Mouse (Mus musculus) cerebellum, postnatal 25 days (tissue): ENCODE results near the gene Snx10.
"Not testable (repeated sequence)": the region's sequence is repeated elsewhere in the genome, so short reads cannot be mapped to it uniquely, and the experiment has no call there.

Source experiments
- DNase-seq, 2 experiments: peaks; one replicate each; pipeline ENCODE4 v3.0.0; 2021; ENCODE audit warnings: mixed read lengths in 2 of 2

Gene Snx10

GRCm38 (mm10) chr6:51523807-51524320 is at the start of gene Snx10:
Snx10 (plus strand) TSS chr6:51523901.
- DNase-seq = peak; percentile 74 to 81

GRCm38 (mm10) chr6:51479136-51479731 is 44.5 kb upstream of the Snx10 start:
- DNase-seq = no peak

GRCm38 (mm10) chr6:51481548-51481947 is 42.2 kb upstream of the Snx10 start:
- DNase-seq = no peak

- DNase-seq = no peak
Observed at GRCm38 (mm10) chr6:51483861-51484260, 39.8 kb upstream of the Snx10 start.

DNA sequence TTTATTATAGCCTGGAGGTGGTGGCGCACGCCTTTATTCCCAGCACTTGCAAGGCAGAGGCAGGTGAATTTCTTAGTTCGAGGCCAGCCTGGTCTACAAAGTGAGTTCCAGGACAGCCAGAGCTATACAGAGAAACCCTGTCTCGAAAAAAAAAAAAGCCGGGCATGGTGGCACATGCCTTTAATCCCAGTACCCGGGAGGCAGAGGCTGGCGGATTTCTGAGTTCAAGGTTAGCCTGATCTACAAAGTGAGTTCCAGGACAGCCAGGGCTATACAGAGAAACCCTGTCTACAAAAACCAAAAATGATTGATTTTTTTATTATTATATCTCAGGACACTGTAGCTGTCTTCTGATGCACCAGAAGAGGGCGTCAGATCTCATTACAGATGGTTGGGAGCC is 39.1 kb upstream of the Snx10 start:
- not testable (repeated sequence) for DNase-seq

DNA sequence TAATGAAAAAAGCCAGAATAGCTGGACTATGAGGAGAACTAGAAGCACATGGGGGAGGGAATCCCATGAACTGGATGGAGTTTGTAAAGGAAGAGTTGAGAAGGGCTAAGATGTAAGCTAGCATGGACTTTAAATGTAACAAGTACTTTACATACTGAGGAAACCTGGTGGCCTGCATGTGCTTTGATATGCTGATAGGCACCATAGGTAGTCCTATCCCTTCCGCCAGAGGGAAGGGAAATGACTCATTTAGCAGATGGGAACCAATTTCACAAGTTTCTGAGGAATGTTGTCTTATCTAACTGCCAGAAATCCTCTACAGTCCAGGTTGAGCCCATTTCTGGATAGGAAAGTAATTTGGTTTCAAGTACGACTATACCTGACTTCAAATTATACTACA is 38.1 kb upstream of the Snx10 start:
- DNase-seq = no peak

- DNase-seq = no peak
Observed at GRCm38 (mm10) chr6:51486076-51486710, 37.5 kb upstream of the Snx10 start.

DNA sequence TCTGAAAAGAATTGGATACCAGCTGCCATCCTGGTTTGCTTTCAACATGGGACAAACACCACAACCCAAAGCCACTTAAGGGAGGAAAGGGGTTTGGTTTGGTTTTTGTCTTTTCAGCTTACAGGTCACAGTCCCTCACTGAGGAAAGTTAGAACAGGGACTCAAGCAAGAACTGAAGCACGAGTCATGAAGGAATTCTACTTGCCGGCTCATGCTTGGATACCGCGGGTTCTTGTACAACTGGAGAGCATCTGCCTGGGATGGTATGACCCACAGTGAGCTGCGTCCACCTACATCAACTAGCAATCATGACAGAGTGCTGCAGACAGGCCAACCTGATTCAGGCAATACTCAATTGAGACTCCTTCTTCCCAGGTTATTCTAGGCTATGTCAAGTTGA is 37.0 kb upstream of the Snx10 start:
- no peak for DNase-seq

GRCm38 (mm10) chr6:51489787-51490186 is 33.9 kb upstream of the Snx10 start:
- peak; percentile 77 to 84 for DNase-seq

- DNase-seq = no peak
Observed at GRCm38 (mm10) chr6:51497321-51498111, 26.2 kb upstream of the Snx10 start.

GRCm38 (mm10) chr6:51505671-51506070 is 18.0 kb upstream of the Snx10 start:
- no peak for DNase-seq

DNA sequence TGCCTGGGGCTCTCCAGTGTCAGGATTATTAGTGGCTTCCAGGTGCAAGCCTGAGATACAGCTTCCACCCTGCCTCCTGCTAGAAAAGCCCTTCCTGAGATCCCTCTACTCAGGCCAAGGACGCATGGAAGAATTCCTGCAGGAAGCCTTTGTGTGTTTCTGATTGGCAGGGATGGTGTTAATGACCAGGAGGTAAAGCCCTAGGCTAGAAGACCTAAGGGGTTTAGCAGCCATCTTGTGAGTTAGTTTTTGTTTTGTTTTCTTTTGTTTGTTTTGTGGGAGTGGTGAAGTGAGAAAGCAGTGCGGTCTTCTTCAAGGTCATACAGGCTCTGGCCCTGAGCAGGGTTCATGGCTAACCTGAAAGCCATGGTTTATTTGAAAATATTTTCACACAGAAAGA is 16.1 kb upstream of the Snx10 start:
- DNase-seq = no peak

GRCm38 (mm10) chr6:51508750-51509648 is 14.7 kb upstream of the Snx10 start:
- DNase-seq = peak; percentile 74 to 90

GRCm38 (mm10) chr6:51510094-51510493 is 13.6 kb upstream of the Snx10 start:
- peak in 1 of 2 experiments; percentile 54 for DNase-seq

GRCm38 (mm10) chr6:51510946-51511345 is 12.8 kb upstream of the Snx10 start:
- DNase-seq = no peak

- DNase-seq = no peak
Observed at GRCm38 (mm10) chr6:51513745-51514144, 10.0 kb upstream of the Snx10 start.

- no peak for DNase-seq
Observed at GRCm38 (mm10) chr6:51514860-51515259, 8.8 kb upstream of the Snx10 start.

GRCm38 (mm10) chr6:51523310-51523709 is 391 bp upstream of the Snx10 start:
- DNase-seq = peak in 1 of 2 experiments; percentile 19

DNA sequence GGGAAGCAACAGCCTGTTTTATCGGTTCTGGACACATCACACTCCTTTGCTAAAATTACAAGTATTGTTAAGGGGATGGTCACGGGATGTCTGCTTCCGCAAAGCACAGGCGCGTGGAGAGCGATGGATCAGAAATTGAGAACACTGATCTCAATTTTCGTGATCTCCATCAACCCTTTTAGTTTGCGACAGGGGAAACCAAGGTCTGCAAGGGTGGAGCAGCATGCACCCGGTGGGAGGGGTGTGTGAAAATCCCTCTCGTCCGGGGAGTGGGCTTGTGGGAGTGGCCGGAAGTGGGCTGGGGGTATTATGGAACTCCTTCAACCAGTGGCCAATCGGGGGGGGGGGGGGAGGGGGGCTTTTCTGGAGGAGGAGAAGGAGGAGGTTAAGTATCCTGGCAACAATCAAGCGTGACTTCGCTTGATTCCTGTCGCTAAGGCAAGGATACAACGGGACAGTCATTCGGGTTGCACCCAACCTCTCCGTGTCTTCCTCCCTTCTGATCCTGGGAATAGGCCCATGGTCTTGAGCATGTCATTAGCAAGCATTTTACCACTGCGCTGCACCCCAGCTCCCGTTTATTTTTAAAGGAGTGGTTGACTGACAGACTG is 725 bp downstream of the Snx10 start:
- DNase-seq = peak; percentile 36

GRCm38 (mm10) chr6:51525001-51525400 is 1.3 kb downstream of the Snx10 start:
- DNase-seq = peak in 1 of 2 experiments; percentile 25

DNA sequence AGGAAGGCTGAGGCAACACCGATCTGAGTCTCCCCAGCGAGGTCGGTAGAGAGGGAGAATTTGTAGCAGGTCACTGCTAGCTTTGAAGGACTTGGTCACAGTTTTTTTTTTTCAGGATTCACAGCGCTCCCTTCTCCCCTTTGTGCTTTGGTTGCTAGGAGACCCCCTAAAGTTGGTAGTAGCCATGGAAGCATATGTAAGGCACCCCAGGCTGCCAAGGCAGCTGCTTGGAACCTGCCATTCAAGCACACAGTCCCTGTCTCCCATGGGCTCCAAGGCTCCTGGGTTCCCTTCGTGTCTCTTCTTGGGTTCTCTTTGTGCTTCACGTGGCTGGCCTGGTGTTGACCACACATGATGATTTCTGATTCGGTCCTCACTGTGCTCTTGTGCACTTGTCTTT is 5.8 kb downstream of the Snx10 start:
- DNase-seq = no peak
